Mouse (Mus musculus): ENCODE results near the gene Mecp2.

The Mecp2 gene

DNA sequence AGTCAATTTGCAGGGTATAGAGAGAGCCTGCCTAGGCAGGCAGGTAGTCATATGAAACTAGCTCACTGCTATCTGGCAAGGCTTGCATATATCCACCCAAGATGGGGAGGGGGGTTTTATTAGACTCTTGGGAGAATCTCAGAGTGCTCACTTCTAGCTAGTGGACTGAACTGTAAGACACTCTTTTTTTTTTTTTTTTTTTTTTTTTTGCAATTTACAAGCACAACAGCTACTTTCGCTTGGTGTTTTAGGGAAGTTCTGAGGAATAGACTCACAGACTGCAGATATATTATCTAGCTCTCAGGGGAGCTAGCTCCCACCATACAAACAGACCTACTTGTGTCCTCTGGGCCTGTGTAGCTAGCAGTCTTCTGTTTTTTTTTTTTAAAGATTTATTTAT lies 120.6 kb downstream of the Mecp2 start:
- in situ Hi-C loops (cut with MboI, MseI) = loop anchor here in 1 of 2 experiments (5.0 kb wide), 1 partner anchor 37 kb away; no protein-coding TSS in a partner anchor

DNA sequence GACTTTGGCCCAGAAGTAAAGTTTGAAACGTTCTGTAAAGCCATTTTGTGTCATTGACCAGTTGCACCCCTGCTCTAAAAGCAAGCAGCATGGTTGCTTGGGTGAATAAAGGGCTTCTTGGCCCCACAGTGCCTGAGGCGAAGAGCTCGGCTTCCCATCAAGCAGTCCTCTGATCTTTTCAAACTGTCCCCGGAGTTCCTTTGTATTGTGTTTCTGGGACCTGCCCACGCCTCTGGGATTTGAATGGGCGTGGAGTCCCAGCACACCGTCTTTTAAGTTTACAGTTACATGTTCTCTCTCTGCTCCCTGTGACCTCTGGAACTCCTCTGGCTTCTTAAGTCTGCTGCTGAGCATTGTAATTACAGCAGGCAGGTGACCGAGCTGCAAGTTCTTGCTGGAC lies 127.1 kb downstream of the Mecp2 start:
- in situ Hi-C loops (cut with MboI, MseI) = no loop called here

DNA sequence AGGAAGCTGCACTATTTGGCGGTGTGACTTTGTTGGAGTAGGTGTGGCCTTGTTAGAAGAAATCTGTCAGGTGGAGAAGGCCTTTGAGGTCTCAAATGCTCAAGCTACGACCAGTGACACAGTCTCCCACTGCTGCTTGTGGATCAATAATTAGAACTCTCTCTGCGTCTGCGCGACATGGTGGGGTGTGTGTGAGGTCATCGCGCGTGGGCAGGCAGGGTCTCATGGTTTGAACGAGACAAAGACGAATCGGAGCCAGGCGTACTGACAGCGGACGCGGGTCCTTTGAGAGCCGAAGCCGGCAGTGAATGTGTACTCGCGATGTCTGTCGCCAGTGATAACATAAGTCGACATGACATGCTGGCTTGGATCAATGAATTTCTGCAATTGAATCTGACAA lies 128.8 kb downstream of the Mecp2 start:
- in situ Hi-C loops (cut with MboI, MseI) = no loop called here

DNA sequence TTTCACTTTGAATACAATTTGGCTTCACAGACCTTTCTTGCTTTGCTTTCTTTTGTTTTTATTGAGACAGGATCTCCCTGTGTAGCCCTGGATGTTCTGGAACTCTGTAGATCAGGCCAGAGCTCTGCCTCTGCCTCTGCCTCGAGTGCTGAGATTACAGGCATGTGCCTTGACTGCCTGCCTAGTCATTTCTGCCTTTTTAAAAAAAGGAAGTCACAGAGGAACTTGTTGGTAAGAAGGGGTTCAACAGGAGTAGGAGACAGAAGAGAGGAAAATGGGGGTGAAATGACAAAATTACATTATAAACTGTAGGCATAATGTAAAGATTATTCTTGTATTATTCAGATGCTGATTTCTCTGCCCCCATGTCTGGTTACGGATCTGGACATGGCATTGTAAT lies 131.5 kb downstream of the Mecp2 start:
- in situ Hi-C loops (cut with MboI, MseI) = no loop called here

DNA sequence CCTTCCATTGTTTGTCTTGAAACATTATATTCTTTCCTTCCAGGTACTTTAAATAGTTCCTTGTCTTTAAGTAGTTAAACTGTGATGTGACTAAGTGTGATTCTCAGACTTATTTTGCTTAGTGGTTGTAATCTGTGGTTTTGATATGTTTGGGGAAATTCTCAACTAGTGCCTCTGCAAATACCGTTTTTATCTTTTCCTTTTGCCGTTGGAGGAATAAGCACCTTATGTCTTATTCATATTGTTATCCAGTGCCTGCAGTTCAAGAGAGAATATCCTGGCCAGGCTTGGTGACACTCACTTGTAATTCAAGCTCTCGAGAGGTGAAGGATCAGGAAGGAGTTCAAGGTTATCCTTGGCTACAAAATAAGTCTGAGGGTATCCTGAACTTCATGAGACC lies 134.1 kb downstream of the Mecp2 start:
- in situ Hi-C loops (cut with MboI, MseI) = no loop called here

DNA sequence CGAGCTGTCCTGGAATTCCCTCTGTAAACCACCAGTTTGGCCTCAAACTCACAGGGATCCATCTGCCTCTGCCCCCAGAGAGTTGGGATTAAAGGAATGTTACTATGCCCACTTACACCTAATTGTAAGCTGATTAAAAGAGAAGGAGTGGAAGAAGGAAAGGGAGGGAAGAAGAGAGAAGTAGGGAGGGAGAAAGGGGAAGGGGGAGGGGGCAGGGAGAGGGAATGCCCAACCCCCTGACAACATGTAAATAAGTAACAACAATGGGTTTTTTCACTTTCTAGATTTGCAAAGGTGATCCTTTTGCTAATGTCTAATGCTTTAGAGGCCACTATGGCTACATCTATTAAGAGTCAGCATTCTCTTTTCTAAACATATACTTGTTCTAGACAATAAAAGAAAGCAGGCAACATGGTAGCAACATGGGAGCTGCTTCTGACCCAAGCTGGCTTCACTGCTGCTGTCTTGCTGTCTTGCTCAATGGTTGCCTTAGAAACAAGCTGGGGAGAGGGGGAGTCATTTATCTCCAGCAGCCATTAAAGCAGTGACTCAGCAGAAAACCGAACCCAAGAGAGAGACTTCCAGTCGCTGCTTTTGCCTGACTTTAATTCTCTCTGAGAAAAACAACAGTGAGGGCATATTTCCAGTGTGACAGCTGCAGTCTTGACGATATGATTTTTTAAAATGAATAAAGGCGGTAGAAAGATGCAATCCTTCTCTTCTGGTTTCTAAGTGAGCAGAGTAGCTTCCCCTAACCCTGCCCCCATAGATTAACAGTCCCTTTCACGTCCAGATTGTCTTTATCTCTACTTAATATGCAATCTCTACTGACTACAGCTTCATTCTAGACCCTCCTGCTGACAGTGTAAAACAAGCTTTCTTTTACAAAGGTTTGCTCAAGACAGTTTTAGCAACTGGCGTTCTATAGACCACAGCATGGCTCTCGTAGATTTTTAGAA lies 136.0 kb downstream of the Mecp2 start:
- in situ Hi-C loops (cut with MboI, MseI) = no loop called here

DNA sequence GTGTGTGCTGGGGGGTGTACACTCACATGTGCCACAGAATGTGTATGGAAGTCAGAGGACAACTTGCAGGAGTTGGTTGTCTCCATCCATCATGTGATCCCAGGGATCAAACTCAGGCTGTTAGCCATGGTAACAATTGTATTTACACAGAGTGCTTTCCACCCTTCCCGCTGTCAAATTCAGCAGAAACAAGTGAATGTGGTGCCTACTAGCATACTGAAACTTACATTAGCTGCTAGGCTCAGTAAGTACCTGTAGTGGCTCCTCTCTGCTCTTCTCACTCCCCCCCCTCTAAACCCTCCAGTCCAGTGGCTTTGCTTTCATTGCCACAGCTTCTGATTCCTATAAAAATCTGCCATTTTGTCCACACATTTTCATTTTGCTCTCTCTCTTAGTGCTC lies 157.4 kb downstream of the Mecp2 start:
- in situ Hi-C loops (cut with MboI, MseI) = loop anchor here in 1 of 2 experiments (5.0 kb wide), 1 partner anchor 35 kb away; no protein-coding TSS in a partner anchor
